Mouse (Mus musculus): ENCODE measurements at regions not wholly inside any gene's neighbourhood (a gene's known extent, or its start where the extent isn't known, plus 50 kb on each side); places are given as distances from the start of the nearest gene placed in this dataset.
A peak's percentile ranks its signal among the peaks of the same experiment; 100 is the strongest.

GRCm38 (mm10) chr14:105483352-105484083, 225.1 kb downstream of the Ndfip2 start:
- ATAC-seq (ENCODE audit: extremely low read depth, insufficient number of reproducible peaks, low FRiP score, poor library complexity, severe bottlenecking): 0 out of 2 replicates have a peak, but pooled peaks have one; percentile 17

DNA sequence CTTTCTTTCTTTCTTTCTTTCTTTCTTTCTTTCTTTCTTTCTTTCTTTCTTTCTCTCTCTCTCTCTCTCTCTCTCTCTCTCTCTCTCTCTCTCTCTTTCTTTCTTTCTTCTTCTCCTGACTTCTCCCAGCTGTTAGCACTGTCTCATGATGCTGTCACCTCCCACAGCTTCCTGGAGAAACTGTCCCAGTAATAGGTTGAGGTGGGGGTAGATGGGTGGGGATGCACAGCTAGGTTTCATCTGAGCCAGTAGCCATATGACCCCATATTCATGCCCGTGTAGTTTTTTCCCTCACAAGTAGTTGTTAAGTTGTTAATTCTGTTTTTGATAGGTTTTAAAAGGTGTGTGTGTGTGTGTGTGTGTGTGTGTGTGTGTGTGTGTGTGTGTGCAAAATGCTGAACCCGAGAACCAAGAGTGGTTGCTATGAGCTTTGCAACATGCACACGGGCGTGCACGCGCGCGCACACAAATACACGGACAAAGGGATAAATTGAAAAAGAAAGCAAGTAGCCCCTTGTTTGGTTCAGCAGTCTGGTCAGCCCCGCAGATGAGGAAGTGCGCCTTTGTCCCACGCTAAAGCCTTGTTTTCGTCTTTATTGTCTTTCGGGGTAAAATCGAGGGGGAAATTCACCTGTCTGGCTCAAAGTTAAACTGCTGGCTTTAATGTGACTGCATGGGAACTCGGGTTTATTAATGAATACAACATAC, 224.4 kb downstream of the Ndfip2 start:
- ATAC-seq (ENCODE audit: extremely low read depth, insufficient number of reproducible peaks, low FRiP score, poor library complexity, severe bottlenecking): peak; percentile 48

GRCm38 (mm10) chr14:105480048-105480447, 221.7 kb downstream of the Ndfip2 start:
- no peak for ATAC-seq (ENCODE audit: extremely low read depth, insufficient number of reproducible peaks, low FRiP score, poor library complexity, severe bottlenecking)

- no peak for ATAC-seq (ENCODE audit: extremely low read depth, insufficient number of reproducible peaks, low FRiP score, poor library complexity, severe bottlenecking)
Measured at GRCm38 (mm10) chr14:105474991-105475553, 216.7 kb downstream of the Ndfip2 start.

DNA sequence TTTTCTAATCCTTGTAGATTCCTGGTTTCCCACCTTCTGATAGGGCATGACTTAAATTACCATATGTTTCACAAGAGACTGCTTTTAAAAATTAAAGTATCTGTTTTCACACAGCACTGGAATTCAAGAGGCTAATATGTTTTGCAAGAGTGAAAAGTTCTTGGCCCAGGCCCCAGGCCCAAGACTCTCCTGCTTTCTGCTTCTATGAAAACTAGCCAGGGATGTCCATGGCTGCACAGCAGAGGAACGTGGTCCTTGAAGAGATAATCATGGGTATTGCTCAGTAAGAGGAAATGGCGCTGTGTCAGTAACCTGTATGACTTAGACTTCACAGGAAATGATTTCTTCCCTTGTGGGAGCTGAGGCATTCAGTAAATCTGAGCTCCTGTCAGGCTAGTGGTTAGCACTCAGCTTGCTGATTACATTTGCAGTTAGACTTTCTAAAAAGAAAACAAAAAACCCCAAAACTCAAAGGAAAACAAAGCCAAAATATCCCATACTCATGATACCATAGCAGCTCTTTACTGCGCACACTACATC, 190.6 kb downstream of the Ndfip2 start:
- no peak for ATAC-seq (ENCODE audit: extremely low read depth, insufficient number of reproducible peaks, low FRiP score, poor library complexity, severe bottlenecking)

GRCm38 (mm10) chr14:105447088-105447487, 188.7 kb downstream of the Ndfip2 start:
- no peak for ATAC-seq (ENCODE audit: extremely low read depth, insufficient number of reproducible peaks, low FRiP score, poor library complexity, severe bottlenecking)

GRCm38 (mm10) chr14:105435343-105435742, 177.0 kb downstream of the Ndfip2 start:
- no peak for ATAC-seq (ENCODE audit: extremely low read depth, insufficient number of reproducible peaks, low FRiP score, poor library complexity, severe bottlenecking)

GRCm38 (mm10) chr14:105433456-105433855, 175.1 kb downstream of the Ndfip2 start:
- ATAC-seq (ENCODE audit: extremely low read depth, insufficient number of reproducible peaks, low FRiP score, poor library complexity, severe bottlenecking): no peak

DNA sequence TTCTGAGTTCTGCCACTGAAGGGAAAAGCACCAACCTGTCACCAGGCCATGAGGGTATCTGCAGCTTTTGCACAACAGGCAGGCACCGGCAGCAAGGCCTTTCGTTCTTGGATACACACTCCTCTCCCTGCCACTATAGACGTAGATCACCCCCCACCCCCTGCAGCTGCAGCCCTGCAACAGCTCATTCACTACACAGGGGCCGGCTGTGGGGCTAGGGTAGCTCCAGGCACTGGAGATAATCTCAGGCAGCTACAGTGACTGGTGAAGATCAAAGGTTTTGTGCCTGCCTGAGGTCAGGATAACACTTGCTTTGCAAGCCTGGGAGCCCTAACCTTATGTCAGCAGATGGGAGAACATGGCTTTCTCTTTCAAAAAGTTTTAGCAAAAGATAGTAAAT, 174.3 kb downstream of the Ndfip2 start:
- ATAC-seq (ENCODE audit: extremely low read depth, insufficient number of reproducible peaks, low FRiP score, poor library complexity, severe bottlenecking): no peak

DNA sequence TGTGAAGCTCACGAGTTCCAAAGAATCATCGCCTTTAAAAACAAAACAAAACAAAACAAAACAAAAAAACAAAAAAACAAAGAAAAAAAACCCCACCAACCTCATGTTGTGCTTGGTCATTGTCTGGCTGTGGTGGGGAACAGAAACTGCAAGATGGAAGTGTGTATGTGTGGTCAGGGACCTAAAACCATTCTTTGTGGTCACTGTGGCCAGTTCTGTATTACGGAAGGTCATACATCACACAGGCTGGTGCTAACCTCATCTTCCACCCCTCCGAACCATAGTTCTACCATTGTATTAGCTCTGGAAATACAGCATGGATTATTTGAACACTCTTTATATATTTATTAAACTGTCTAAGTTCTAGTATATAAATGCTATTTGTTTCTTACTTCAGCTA, 173.2 kb downstream of the Ndfip2 start:
- no peak for ATAC-seq (ENCODE audit: extremely low read depth, insufficient number of reproducible peaks, low FRiP score, poor library complexity, severe bottlenecking)

GRCm38 (mm10) chr14:105429664-105430257, 171.4 kb downstream of the Ndfip2 start:
- ATAC-seq (ENCODE audit: extremely low read depth, insufficient number of reproducible peaks, low FRiP score, poor library complexity, severe bottlenecking): no peak

- ATAC-seq (ENCODE audit: extremely low read depth, insufficient number of reproducible peaks, low FRiP score, poor library complexity, severe bottlenecking): no peak
Measured at GRCm38 (mm10) chr14:105427474-105427901, 169.1 kb downstream of the Ndfip2 start.

DNA sequence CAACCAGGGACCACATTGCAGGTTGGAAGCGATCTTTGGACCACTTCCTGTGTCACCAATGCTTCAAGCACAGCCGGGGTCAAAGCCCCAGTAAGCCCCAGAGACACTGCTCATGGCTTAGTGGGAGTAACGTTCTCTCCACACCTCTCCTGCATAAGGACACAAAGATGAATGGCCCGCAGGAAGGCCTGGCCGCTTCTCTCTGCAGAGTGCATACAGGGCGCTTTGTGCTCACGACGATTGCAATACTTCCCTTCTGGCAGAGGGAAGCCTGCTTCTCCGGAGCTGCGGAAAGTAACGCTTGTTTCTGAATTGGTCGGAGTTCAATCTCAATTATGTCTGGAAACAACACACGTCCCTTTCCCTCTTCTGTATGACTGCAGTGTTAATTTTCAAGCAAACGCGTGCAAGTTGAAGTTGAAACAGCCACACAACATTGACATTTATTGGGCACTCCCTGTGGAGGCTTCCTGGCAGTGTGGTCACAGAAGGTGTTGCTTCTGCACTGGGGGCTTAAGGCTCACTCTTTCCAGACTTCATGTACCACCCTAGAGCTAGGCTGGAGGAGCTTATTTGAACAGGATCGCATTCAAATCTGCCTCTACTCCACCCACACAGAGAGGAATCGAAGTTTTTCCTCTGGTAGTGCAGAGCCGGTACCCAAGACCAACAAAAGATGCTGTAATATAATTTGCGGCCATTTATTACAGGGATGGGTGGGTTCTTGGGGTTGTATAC, 168.4 kb downstream of the Ndfip2 start:
- ATAC-seq (ENCODE audit: extremely low read depth, insufficient number of reproducible peaks, low FRiP score, poor library complexity, severe bottlenecking): no peak

- no peak for ATAC-seq (ENCODE audit: extremely low read depth, insufficient number of reproducible peaks, low FRiP score, poor library complexity, severe bottlenecking)
Measured at GRCm38 (mm10) chr14:105417967-105418366, 159.6 kb downstream of the Ndfip2 start.

GRCm38 (mm10) chr14:105417458-105417960, 159.1 kb downstream of the Ndfip2 start:
- ATAC-seq (ENCODE audit: extremely low read depth, insufficient number of reproducible peaks, low FRiP score, poor library complexity, severe bottlenecking): no peak

- ATAC-seq (ENCODE audit: extremely low read depth, insufficient number of reproducible peaks, low FRiP score, poor library complexity, severe bottlenecking): no peak
Measured at GRCm38 (mm10) chr14:105416964-105417363, 158.6 kb downstream of the Ndfip2 start.

GRCm38 (mm10) chr14:105404662-105405061, 146.3 kb downstream of the Ndfip2 start:
- ATAC-seq (ENCODE audit: extremely low read depth, insufficient number of reproducible peaks, low FRiP score, poor library complexity, severe bottlenecking): no peak

DNA sequence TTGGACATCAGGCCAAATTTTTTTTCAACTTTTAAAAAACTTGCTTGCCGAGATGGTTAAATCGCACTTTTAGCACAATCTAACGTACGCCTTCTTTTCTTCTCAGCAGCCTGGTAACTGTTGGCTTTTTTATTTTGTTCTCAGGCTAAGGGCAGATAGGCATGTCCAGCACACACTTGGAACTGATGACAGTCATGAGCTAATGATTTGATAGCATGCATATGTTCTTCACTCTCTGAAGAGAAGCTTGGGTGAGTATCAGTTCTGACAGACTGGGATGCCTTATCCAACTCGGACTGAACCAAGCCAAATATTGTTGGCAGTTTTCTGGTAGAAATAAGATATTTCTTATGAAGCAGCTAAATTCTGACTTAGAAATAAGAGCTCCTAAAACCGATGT, 145.9 kb downstream of the Ndfip2 start:
- no peak for ATAC-seq (ENCODE audit: extremely low read depth, insufficient number of reproducible peaks, low FRiP score, poor library complexity, severe bottlenecking)

DNA sequence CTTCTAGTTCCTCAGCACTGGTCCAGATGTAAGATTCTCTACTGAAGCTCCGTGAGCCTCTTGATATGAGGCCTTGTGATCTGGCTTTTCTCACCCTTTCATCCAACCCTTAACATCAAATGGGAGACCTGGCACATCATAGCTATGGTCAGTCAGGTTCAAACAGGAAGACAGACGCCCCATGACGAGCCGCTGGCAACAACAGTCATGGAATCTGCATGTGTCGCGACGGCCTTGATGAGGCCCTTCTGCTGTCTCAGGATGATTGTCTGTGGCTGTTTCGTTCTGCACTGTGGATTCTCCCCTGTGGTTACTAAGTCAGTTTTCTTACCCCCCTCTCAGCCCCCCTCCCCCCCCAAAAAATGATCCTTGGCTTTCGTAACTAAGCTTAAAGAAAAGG, 144.9 kb downstream of the Ndfip2 start:
- ATAC-seq (ENCODE audit: extremely low read depth, insufficient number of reproducible peaks, low FRiP score, poor library complexity, severe bottlenecking): no peak
